8 mouse cellular contexts compared by ENCODE assay signal in genomic region chr14:20640644-20641437, GRCm38 (mm10). TPM values are rescaled to one million over a fixed set of nuclear protein-coding genes. Genes with fewer than 3 reads are reported as not detected.
A peak's percentile ranks its signal among the peaks of the same experiment; 100 is the strongest.
DNase-seq lines count a peak whose midpoint lies in the region; ATAC-seq and TF ChIP-seq lines count a peak whose summit lies in the region.

Gene Usp54, minus strand, starts transcription at chr14:20641063.

- peak; percentile 98 for ATAC-seq in forebrain, embryonic 12.5 days (ENCODE audit: low FRiP score)
- peak; percentile 93 for ATAC-seq in heart, postnatal 0 days (ENCODE audit: insufficient read depth, low read depth)
- ATAC-seq in liver, embryonic 16.5 days (ENCODE audit: low read depth): peak; percentile 97
- ATAC-seq in neural tube, embryonic 13.5 days (ENCODE audit: low read depth): peak; percentile 96

- peak within 1 kb of the TSS; percentile 72 for H3K27ac ChIP-seq in CH12.LX (ENCODE audit: insufficient read depth, low read depth)
- H3K27ac ChIP-seq in forebrain, embryonic 12.5 days: peak within 1 kb of the TSS; percentile 92
- peak within 1 kb of the TSS; percentile 96 for H3K27ac ChIP-seq in heart, postnatal 0 days (ENCODE audit: low read depth)
- H3K27ac ChIP-seq in liver, embryonic 16.5 days (ENCODE audit: low read length): peak within 1 kb of the TSS; percentile 89
- peak within 1 kb of the TSS; percentile 95 for H3K27ac ChIP-seq in neural tube, embryonic 13.5 days (replicated peaks)
- peak within 1 kb of the TSS; percentile 95 for H3K27ac ChIP-seq in testis, adult 2 months (ENCODE audit: control insufficient read depth, insufficient read depth, low read depth, low read length)

- dilution Hi-C loops in CH12.LX (cut with MboI; ENCODE audit: extremely low pct_ligation_motif_present, extremely low pct_unique_long_range_greater_than_20kb, low sequenced_read_pairs): no loop called here

- no peak for TF ChIP-seq CTCF in CH12.LX (conservative IDR thresholded peaks at IDR 0.05 in 1 of 2, IDR thresholded peaks at IDR 0.05 in 1 of 2; ENCODE audit: low read depth in 2 of 2, low read length in 2 of 2)
- no peak for TF ChIP-seq CTCF in heart, postnatal 0 days (IDR thresholded peaks at IDR 0.05; ENCODE audit: low read depth)
- TF ChIP-seq CTCF in testis, adult 2 months (IDR thresholded peaks at IDR 0.05; ENCODE audit: control insufficient read depth, insufficient read depth, insufficient replicate concordance, low read depth, low read length): no peak

- no peaks in the 10 kb centered on the region for H3K9me3 ChIP-seq in CH12.LX (replicated peaks; ENCODE audit: low read length)
- no peaks in the 10 kb centered on the region for H3K9me3 ChIP-seq in forebrain, embryonic 12.5 days
- no peaks in the 10 kb centered on the region for H3K9me3 ChIP-seq in heart, postnatal 0 days (replicated peaks; ENCODE audit: control insufficient read depth, low read length)
- no peaks in the 10 kb centered on the region for H3K9me3 ChIP-seq in liver, embryonic 16.5 days (replicated peaks; ENCODE audit: control insufficient read depth, low read length)
- H3K9me3 ChIP-seq in neural tube, embryonic 13.5 days: no peaks in the 10 kb centered on the region

- no peak for TF ChIP-seq EP300 in CH12.LX (IDR thresholded peaks at IDR 0.05; ENCODE audit: low read length)
- peak; percentile 93 for TF ChIP-seq EP300 in heart, postnatal 0 days (IDR thresholded peaks at IDR 0.05; ENCODE audit: low read depth)

- peak within 1 kb of the TSS; percentile 90 for H3K4me2 ChIP-seq in CH12.LX (ENCODE audit: insufficient read depth, low read depth, poor library complexity, severe bottlenecking)
- H3K4me2 ChIP-seq in forebrain, embryonic 12.5 days: peak within 1 kb of the TSS; percentile 78
- peak within 1 kb of the TSS; percentile 88 for H3K4me2 ChIP-seq in heart, postnatal 0 days (ENCODE audit: low read depth, low read length)
- peak within 1 kb of the TSS; percentile 94 for H3K4me2 ChIP-seq in liver, embryonic 16.5 days (ENCODE audit: low read depth, low read length)
- peak within 1 kb of the TSS; percentile 91 for H3K4me2 ChIP-seq in neural tube, embryonic 13.5 days

- peaks cover 0 to 19% of the 10 kb centered on the region in 2 experiments; a peak in 2 of 4 replicates for H3K4me1 ChIP-seq in CH12.LX (ENCODE audit: control insufficient read depth in 1 of 2, insufficient read depth in 2 of 2)
- H3K4me1 ChIP-seq in forebrain, embryonic 12.5 days: peaks cover 15% of the 10 kb centered on the region
- H3K4me1 ChIP-seq in heart, postnatal 0 days (ENCODE audit: control insufficient read depth, insufficient read depth): peaks cover 14% of the 10 kb centered on the region
- H3K4me1 ChIP-seq in liver, embryonic 16.5 days (ENCODE audit: control insufficient read depth, low read depth, low read length): peaks cover 14% of the 10 kb centered on the region
- peaks cover 17% of the 10 kb centered on the region for H3K4me1 ChIP-seq in neural tube, embryonic 13.5 days (replicated peaks)
- H3K4me1 ChIP-seq in testis, adult 2 months (ENCODE audit: control insufficient read depth, insufficient read depth, low read length): peaks cover 2% of the 10 kb centered on the region

- H3K27me3 ChIP-seq in CH12.LX (replicated peaks): no peaks in the 10 kb centered on the region
- no peaks in the 10 kb centered on the region for H3K27me3 ChIP-seq in forebrain, embryonic 12.5 days
- no peaks in the 10 kb centered on the region for H3K27me3 ChIP-seq in heart, postnatal 0 days (ENCODE audit: control insufficient read depth, insufficient read depth, low read length)
- no peaks in the 10 kb centered on the region for H3K27me3 ChIP-seq in liver, embryonic 16.5 days (ENCODE audit: control insufficient read depth, insufficient read depth, low read depth, low read length)
- H3K27me3 ChIP-seq in neural tube, embryonic 13.5 days: no peaks in the 10 kb centered on the region
- H3K27me3 ChIP-seq in testis, adult 2 months (ENCODE audit: control insufficient read depth, insufficient read depth, low read length): no peaks in the 10 kb centered on the region

- peaks cover 3% of the 10 kb centered on the region for H3K79me2 ChIP-seq in CH12.LX (replicated peaks; ENCODE audit: control insufficient read depth, extremely low read depth, insufficient read depth, poor library complexity, severe bottlenecking)

- DNase-seq in CH12.LX (ENCODE audit: extremely low read depth): peak; percentile 99
- DNase-seq in c-Kit-positive CD71-positive TER-119-negative erythroid progenitor cells, embryonic 14.5 days (ENCODE audit: low read depth): peak; percentile 99
- DNase-seq in heart, postnatal 0 days (ENCODE audit: low spot score): peak; percentile 98
- DNase-seq in kidney, postnatal 4 days: peak; percentile 99

- in situ Hi-C loops in CH12.LX (cut with MboI; ENCODE audit: low pct_ligation_motif_present, low pct_unique_long_range_greater_than_20kb, low sequenced_read_pairs): no loop called here

- peak; percentile 91 for TF ChIP-seq POLR2A in CH12.LX (IDR thresholded peaks at IDR 0.05; ENCODE audit: low read depth, low read length)
- TF ChIP-seq POLR2A in testis, adult 2 months (IDR thresholded peaks at IDR 0.05; ENCODE audit: control insufficient read depth, low read depth, low read length): peak; percentile 96

- WGBS in forebrain, embryonic 12.5 days: under 1% methylated on average over 73 of the region's 73 CpGs
- under 1% methylated on average over 72 of the region's 73 CpGs for WGBS in heart, postnatal 0 days
- under 1% methylated on average over 73 of the region's 73 CpGs for WGBS in liver, embryonic 16.5 days (ENCODE audit: insufficient replicate concordance)
- under 1% methylated on average over 72 of the region's 73 CpGs for WGBS in neural tube, embryonic 13.5 days

- H3K9ac ChIP-seq in CH12.LX (ENCODE audit: insufficient read depth, low read depth): peak within 1 kb of the TSS; percentile 93
- peak within 1 kb of the TSS; percentile 76 for H3K9ac ChIP-seq in forebrain, embryonic 12.5 days
- peak within 1 kb of the TSS; percentile 85 for H3K9ac ChIP-seq in heart, postnatal 0 days (replicated peaks; ENCODE audit: low read depth, low read length)
- H3K9ac ChIP-seq in liver, embryonic 16.5 days (ENCODE audit: low read depth, low read length): peak within 1 kb of the TSS; percentile 94
- peak within 1 kb of the TSS; percentile 90 for H3K9ac ChIP-seq in neural tube, embryonic 13.5 days

- no peak for TF ChIP-seq RAD21 in CH12.LX (IDR thresholded peaks at IDR 0.05; ENCODE audit: low read depth, low read length)

- peaks cover 0 to 5% of the 10 kb centered on the region in 2 experiments for H3K36me3 ChIP-seq in CH12.LX (replicated peaks in 1 of 2; ENCODE audit: control insufficient read depth in 1 of 2, insufficient read depth in 1 of 2, low read length in 1 of 2)
- no peaks in the 10 kb centered on the region for H3K36me3 ChIP-seq in forebrain, embryonic 12.5 days (replicated peaks)
- no peaks in the 10 kb centered on the region for H3K36me3 ChIP-seq in heart, postnatal 0 days (replicated peaks; ENCODE audit: control insufficient read depth, insufficient read depth, low read length)
- H3K36me3 ChIP-seq in liver, embryonic 16.5 days (ENCODE audit: control insufficient read depth, insufficient read depth): no peaks in the 10 kb centered on the region
- H3K36me3 ChIP-seq in neural tube, embryonic 13.5 days: no peaks in the 10 kb centered on the region
- no peaks in the 10 kb centered on the region for H3K36me3 ChIP-seq in testis, adult 2 months (ENCODE audit: control insufficient read depth, insufficient read depth, low read length)

- peak within 1 kb of the TSS; percentile 80 to 92 (median 88) for H3K4me3 ChIP-seq in CH12.LX (replicated peaks in 1 of 3; ENCODE audit: low read depth in 2 of 3, low read length in 2 of 3, poor library complexity in 1 of 3)
- H3K4me3 ChIP-seq in forebrain, embryonic 12.5 days (replicated peaks): peak within 1 kb of the TSS; percentile 83
- peak within 1 kb of the TSS; percentile 74 for H3K4me3 ChIP-seq in heart, postnatal 0 days (ENCODE audit: low read depth, low read length)
- H3K4me3 ChIP-seq in liver, embryonic 16.5 days (ENCODE audit: low read depth, low read length): peak within 1 kb of the TSS; percentile 87
- H3K4me3 ChIP-seq in neural tube, embryonic 13.5 days: peak within 1 kb of the TSS; percentile 87
- H3K4me3 ChIP-seq in testis, adult 2 months (ENCODE audit: control insufficient read depth, low read depth, low read length): peak within 1 kb of the TSS; percentile 97

TF ChIP-seq in CH12.LX, 34 proteins besides CTCF, POLR2A, EP300 and RAD21 (continues in another document):
- no peak for TF ChIP-seq BHLHE40 (IDR thresholded peaks at IDR 0.05; ENCODE audit: low read depth, low read length)
- 0 out of 2 replicates have a peak, but pooled peaks have one; percentile 5 for TF ChIP-seq IRF4 (IDR thresholded peaks at IDR 0.05; ENCODE audit: low read depth, low read length)
- TF ChIP-seq HCFC1 (IDR thresholded peaks at IDR 0.05; ENCODE audit: low read depth, low read length): peak; percentile 70
- TF ChIP-seq RCOR1 (conservative IDR thresholded peaks at IDR 0.05; ENCODE audit: low read depth, low read length): no peak
- no peak for TF ChIP-seq MEF2A (IDR thresholded peaks at IDR 0.05; ENCODE audit: borderline replicate concordance, low read depth, low read length)
- TF ChIP-seq NELFE (IDR thresholded peaks at IDR 0.05; ENCODE audit: low read depth, low read length): peak; percentile 73
- no peak for TF ChIP-seq ZNF384 (IDR thresholded peaks at IDR 0.05; ENCODE audit: low read depth, low read length)
- TF ChIP-seq SMC3 (IDR thresholded peaks at IDR 0.05; ENCODE audit: low read depth, low read length): no peak
- no peak for TF ChIP-seq JUN (IDR thresholded peaks at IDR 0.05; ENCODE audit: insufficient read depth, low read depth, low read length)
- no peak for TF ChIP-seq USF1 (IDR thresholded peaks at IDR 0.05; ENCODE audit: low read depth, low read length)
- TF ChIP-seq ELF1 (IDR thresholded peaks at IDR 0.05; ENCODE audit: low read depth, low read length): peak; percentile 62; the same call in 1 of the 2 replicates
- TF ChIP-seq CHD2 (IDR thresholded peaks at IDR 0.05; ENCODE audit: low read length): peak; percentile 99
- TF ChIP-seq UBTF (IDR thresholded peaks at IDR 0.05; ENCODE audit: low read depth, low read length): no peak
- TF ChIP-seq JUND (conservative IDR thresholded peaks at IDR 0.05; ENCODE audit: low read depth, low read length): no peak
- no peak for TF ChIP-seq CHD1 (IDR thresholded peaks at IDR 0.05; ENCODE audit: low read depth, low read length)

RNA-seq across cellular contexts. Expression of gene Usp54, which starts in this region (rescaled TPM):
- total RNA-seq in CH12.LX (2012; rRNA removed) (5.3 TPM in 2 replicates), CH12.LX (2014; rRNA removed) (4.5 and 5.4 TPM in 2 replicates)
- polyA plus RNA-seq in CH12.LX (2012; ENCODE audit: insufficient read length, low read depth): 9.1 and 11.7 TPM in 2 replicates
- 15.8 and 18.9 TPM in 2 replicates for polyA plus RNA-seq in forebrain, embryonic 12.5 days (2016; fragmentation: Nextera tagmentation; extraction: Ambion mirVana)
- total RNA-seq in heart, postnatal 0 days (2014; rRNA removed; ENCODE audit: low replicate concordance): 8.8 and 29.8 TPM in 2 replicates
- 2.8 and 3.0 TPM in 2 replicates for polyA plus RNA-seq in heart, postnatal 0 days (2015; fragmentation: Nextera tagmentation; extraction: Ambion mirVana)
- polyA plus RNA-seq in liver, embryonic 16.5 days (2015; fragmentation: Nextera tagmentation; extraction: Ambion mirVana): 0.89 and 1.0 TPM in 2 replicates
- polyA plus RNA-seq in neural tube, embryonic 13.5 days (2015; fragmentation: Nextera tagmentation; extraction: Ambion mirVana): 9.3 and 10.3 TPM in 2 replicates
- 12.9 and 14.4 TPM in 2 replicates for polyA plus RNA-seq in testis, adult 2 months (2012; rRNA removed)

Comparison
In these comparisons a context has a peak if more than half of its experiments do, and no peak if none do; other contexts are left out.
1. Peak in every context shown above with its lines: DNase-seq, ATAC-seq, H3K4me3 ChIP-seq and H3K27ac ChIP-seq.